Mouse (Mus musculus) gastrocnemius, adult 8-10 months (tissue): ENCODE measurements at regions not wholly inside any gene's neighbourhood (a gene's known extent, or its start where the extent isn't known, plus 50 kb on each side); places are given as distances from the start of the nearest gene placed in this dataset.
A peak's percentile ranks its signal among the peaks of the same experiment; 100 is the strongest.

Source experiments
- DNase-seq, 2 experiments: peaks; one replicate each; pipeline ENCODE4 v3.0.0; 2022; ENCODE audit warnings: low spot score in 2 of 2

DNA sequence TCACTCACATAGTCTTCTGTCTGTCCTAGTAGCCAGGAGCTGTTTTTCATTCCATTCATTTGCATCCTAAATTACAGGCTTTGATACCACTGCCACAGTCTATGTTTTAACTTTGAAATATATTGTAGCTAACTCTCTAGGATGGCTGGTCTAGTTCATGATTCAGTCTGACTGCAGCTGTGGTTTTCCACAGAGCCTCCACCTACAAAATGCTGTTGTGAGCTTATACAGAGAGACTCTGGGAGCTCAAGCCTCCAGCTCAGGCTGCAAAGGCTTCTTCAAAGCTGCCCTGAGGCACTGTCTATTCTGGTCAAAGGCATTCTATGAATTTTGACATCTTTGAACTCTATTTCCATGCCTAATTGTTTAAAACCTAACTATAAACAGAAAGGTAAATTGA, 2326.5 kb upstream of the Gm7489 start:
- DNase-seq = no peak

DNA sequence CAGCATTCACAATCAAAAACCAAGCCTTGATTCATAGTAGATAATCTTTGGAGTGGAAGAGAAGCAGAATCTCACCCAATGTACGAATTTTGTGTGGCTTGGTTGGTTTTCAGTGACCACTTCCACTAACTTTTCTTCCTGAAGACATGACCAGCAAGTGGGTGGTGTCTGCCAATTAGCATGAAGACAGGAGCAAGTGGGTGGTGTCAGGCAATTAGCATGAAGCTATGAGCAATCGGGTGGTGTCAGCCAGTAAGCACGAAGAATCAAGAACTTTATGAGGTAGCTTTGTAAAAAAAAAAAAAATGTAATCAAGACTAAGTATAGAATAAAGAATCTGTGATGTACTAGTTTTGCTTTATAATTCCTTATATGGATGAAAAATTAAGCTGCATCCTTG, 2319.2 kb upstream of the Gm7489 start:
- DNase-seq = no peak

DNA sequence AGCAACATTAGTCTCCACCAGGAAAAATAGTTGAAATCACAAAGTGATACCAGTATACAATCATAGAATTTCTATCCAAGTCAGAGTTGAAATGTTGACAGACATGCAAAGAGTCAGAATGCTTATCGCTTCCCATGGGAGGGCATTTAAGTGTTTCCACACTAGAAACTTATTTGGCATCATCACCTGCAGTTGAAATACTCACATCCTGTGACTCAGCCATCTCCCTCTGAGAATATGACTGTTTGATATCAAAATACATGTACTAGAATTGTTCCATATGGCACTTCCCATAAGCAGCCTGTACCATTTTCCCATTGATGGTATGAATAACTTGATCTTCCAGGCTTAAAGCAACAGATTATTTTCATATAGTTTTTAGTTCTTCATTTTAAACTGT, 2314.1 kb upstream of the Gm7489 start:
- DNase-seq = no peak

DNA sequence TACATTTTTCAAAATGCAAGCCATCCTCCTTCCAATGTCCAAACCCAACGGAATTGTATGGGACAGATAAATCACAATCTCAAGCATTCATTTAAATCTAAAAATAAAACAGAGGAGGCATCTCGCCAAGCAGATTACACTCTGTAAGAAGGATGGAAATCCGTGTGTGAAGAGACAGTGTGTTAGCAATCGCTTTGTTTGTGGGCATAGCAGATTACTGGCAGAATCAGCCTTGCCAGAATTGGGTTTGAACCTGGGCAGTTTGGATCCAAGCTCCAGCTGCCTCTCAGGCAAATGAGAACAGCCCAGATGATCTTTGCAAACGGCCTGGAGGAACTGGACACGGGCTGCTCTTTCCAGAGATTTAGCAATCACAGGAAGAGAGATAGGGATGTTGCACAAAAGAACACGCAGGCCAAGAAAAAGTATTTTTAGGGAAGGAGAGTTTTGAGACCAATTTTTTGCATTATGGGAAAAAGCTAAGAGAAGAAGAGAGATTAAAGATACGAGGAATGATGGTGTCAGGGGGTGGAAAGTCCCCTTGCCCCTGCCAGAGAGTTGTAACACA, 2310.1 kb upstream of the Gm7489 start:
- no peak for DNase-seq

DNA sequence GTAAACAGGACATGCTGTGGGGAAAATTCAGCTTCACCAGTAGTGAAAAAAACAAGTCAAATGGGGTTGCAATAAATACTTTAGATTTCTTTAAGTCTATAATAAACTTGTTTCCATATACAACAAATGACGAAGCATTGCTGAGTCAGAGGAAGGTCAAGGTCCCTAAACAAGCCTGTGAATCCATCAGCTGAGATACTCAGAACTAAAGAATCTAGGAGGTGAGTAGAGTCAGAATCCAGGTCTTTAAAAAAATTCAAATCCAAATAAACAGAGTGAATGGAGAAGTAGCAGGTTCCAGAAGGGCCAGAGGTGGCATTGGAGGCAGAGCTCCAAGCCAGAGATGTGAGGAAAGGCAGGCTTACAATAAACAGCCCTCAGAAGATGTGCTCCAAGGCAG, 2301.1 kb upstream of the Gm7489 start:
- DNase-seq = no peak

DNA sequence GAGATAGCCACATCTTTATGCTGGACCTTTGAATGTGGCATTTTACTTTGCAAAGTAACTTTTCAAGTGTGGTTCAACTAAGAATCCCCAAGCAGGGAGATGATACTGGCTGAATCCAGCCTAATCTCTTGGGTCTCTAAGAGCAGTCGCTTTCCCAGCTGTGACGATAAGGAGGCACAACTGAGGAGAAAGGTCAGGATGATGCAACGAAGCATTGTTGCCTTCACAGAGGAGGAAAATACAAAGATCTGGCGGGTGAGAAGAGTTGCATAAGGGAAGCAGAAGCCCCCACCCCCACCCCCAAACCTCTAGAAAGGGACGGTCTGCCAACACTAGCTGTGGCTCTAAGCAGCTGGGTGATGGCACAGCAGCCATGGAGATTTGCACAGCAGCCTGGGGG, 2298.6 kb upstream of the Gm7489 start:
- no peak for DNase-seq

DNA sequence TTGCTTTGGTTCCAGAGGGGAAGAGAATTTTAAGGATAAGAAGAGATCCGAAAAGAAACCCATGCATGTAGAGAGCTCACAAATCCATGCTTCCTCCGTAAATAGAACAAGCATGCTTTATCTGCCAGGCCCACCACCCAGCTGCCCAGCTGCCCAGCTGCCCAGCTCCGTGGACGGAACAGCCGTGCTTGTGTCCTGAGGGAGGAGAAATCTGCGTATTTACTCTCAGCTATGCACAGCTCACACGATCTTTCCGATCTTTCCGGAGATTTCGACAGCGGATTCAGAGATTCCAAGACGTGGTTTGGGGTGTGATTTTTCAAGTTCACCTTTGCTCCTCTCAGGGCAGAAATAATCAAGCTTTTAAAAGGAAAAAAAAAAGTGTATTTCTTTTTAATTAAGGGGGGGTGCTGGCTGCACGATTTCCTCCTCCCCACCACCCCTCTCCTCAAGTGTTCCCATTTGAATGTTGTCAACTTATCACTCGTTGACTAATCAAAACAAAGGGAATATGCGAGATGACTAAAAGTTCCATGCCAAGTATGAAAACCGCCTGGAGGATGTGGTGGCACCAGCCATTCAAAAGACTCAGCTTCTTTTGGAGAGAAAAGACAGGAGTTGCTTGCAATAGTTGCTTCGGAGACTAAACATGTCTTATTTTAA, 2293.2 kb upstream of the Gm7489 start:
- DNase-seq = no peak

DNA sequence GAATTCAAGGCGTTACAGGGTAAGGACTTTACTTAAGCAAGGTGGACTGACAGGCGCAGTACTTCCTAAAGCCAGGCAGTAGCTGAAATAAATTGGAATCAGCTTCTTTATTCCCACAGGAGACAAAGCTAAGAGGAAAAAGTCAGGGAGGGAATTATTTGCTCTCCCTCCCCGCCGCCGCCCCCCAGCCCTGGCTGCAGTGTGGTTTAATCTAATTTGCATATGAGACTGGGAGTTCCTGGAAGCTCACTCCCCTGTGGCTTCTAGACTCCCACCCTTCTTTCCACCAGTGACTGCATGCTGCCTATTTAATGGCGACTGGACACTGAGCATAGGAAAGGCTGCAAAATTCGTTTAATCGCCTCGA, 2292.7 kb upstream of the Gm7489 start:
- peak; percentile 40 to 56 for DNase-seq

DNA sequence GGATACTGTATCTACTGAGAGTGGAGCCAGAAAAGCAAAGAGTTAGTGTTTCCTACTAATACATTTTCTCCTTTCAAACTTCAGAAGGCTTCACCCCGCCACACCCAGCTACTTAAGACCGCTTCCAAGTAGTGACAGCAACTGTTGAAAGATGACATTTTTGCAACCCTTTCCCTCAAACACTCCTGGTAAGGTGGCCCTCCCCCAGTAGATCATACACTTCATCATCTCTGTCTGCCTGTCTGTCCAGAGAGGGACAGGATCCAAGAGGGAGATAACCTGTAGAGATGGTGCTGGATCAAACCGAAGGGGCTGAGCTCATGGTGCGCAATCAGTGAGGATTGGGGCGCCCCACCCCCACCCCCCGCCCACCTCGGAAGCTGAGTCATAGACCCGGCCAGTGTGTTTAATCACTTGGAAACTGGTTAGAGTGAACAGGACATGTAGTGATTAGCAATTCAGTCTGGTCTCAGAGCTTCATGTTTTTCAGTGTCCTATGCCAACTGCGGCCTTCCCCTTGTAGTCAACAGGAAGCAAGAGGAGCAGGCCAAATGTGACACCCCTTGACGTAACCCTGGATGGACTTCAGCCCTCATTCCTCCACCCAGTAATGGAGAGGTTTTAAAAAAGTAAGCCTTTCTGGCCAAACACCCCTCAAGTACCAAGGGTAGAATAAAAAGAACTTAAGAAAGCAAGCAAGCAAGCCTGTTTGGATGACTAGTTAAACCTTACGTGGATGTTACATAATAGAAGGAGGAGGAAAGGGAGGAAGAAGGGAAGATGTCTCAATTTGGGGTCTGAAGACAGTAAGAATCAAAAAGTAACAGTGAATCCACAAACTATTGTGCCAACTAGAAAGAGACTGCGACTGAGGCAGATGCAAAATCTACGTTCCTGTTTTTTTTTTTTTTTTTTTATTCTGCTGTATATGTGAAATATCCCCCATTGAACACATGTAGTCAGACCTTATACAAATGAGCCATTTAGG, 2291.9 kb upstream of the Gm7489 start:
- peak; percentile 54 to 67 for DNase-seq

DNA sequence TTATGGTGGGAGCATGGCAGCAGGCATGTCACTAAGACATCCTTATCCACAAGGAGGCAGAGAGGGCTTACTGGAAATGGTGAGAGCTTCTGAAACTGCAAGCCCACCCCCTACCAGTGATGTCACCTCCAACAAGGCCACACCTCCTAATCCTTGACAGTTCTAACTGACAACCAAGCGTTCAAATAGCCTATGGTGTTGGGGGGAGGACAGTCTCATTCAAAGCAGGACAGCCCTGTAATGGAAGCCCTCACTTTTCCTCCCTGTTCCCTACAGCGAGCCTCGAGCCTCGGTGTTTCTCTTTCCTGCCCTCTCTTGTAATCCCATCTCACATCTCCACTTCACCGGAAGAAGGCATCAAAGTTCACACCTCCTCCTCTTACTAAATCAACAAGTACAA, 2290.6 kb upstream of the Gm7489 start:
- DNase-seq = no peak

DNA sequence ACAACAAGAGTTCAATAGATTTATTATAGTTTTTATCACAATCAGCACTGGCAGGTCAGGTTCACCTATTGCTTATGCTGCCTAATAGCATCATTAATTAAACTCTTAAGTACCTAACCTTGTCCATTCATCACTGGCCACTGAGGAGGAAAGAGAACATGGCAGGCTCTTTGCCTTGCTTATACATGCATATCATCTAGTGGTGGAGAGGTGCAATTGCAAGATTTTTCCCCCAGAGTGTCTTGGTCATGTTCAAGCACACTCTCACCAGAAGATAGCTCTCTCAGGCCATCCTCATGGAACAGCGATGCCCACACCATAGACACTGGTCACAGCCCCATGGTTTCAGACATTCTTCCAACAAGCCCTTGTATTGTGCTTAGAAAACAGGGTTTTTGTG, 2289.1 kb upstream of the Gm7489 start:
- no peak for DNase-seq

DNA sequence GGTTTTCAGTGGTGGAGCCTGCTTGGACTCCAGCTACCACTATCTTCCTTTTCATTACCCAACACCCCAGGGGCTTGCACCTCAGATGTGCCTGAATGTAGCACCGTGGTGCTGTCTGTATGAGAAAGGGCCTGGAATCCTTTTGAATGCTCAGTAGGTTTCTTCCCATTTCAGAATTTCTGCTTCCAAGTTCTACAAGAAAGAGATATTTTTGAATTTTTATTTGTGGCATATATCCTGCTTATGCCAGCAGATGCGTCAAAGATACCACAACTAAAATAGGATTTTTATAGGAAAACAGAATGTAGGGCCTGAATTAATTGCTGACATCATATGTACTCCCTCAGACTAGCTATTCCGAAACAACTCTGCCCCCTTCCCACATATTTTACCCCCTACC, 2286.9 kb upstream of the Gm7489 start:
- DNase-seq = no peak

DNA sequence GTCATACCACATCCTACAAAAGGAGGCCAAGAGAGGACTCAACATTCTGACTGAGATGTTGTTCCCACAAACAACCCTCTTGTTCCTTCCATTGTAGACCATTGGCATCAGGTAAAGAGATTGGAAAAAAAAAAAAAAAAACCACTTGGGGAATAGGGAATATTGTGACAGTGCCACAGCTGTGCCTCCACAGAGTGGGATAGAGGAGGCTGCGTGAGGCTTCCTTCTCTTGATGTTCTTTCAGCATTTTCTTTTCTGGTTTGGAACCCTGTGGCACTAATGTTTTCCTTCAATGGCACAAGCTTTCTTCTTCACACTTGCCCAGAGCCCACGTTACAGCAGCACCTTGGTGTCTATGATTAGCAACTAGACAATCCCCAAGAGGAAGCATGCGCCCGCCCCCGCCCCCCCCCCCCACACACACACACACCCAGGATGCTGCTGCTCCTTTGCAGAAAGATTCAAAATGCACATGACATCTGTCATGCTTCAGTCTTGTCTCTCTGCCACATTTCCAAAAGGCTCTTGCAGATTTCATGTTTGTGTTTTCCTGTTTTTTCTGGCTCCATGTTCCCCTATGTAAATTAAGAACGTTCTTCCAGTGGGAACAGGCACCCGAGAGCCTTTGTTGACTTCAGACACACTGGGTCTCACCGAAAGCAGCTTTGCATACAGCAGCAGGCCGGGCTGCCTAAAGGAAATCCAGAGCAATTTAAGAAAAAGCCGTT, 2283.4 kb upstream of the Gm7489 start:
- no peak for DNase-seq

DNA sequence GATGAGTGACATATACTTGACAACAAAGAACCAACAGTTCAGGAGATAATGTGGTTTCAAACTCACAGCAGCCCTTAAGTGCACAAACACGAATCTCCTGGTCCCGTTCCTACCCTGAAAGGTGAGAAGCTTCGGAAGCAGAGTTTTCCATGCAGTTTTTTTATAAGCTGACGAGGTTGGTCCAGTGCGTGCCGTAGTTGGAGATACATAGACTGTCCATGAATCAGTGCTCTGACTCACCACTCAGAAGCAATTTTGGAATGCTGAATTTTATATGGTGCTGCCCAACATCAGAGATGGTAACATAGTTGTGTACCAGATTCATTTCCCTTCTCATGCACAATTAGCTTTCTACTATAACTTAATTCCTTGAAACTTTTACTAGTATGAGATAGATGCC, 2263.3 kb upstream of the Gm7489 start:
- no peak for DNase-seq

DNA sequence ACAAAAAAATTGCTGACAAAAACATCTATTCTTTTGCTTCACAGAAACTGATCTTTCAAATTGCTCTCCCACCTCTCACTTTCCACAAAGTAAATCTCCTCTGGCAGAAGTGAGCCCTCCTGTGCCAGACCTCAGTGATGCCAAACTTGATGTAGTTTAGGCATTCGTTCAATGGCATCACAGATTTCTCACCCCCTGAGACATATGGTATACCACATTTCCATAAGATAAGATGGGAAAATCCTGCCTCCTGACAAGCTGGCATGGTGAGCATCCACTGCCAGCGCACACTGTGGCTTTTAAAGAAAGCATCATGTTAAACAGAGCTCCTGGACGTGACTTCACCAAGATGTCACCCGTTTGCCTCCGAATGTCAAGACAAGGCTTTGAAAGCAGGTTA, 2257.2 kb upstream of the Gm7489 start:
- no peak for DNase-seq

DNA sequence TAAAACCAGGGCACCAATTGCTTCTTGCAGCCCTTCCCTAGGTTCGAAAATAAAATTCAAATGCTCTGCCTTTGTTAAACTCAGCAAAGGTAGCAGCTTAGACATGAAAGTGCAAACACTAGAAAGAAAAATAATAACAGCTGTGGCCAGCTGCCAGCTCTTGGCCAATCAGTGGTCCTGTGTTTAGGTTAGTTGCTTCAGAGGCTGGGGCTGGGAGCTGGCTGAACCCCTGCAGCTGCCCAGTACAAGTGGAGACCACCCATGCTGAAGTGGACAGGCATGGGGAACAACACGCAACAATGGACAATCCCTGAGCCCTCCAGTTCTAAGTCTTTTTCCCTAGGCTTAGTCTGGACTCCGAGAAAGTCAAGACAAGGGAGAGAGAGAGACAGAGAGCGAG, 2256.2 kb upstream of the Gm7489 start:
- DNase-seq = no peak

DNA sequence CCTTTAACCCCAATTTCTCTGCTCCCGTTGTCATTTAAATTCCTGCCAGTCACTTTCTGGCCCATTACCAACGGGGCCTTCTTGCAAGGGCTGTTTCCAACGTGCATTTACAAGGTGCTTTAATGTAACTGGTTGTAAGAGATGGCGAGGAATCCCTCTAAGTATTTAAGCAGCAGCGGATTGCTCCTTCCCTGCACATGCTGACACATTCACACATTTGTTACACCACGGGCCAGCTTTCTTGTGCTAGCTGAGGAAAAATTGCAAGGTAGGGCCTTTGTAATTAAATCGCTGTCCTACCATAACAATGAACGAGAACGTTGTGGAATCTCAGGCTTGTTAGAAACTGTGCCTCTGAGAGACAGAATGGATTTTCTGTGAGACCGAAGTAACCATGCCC, 2252.8 kb upstream of the Gm7489 start:
- no peak for DNase-seq

DNA sequence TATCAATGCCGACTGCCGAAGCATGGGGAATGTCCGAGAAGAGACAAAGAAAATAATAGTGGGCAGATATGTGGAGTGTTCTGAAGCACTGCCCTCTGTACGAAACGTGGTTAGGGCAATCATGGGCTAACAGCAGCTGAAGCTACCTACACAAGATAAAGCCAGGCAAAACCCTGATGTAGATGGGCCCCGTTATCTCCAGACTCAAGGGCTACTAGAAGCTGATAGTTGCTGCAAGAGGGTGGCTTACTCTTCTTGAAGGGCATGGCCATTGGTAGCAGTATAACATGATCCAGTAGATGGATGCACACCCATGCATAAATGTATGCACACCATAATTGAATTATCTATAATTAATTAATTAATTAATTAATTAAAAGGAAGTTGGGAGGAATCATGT, 2251.6 kb upstream of the Gm7489 start:
- no peak for DNase-seq

DNA sequence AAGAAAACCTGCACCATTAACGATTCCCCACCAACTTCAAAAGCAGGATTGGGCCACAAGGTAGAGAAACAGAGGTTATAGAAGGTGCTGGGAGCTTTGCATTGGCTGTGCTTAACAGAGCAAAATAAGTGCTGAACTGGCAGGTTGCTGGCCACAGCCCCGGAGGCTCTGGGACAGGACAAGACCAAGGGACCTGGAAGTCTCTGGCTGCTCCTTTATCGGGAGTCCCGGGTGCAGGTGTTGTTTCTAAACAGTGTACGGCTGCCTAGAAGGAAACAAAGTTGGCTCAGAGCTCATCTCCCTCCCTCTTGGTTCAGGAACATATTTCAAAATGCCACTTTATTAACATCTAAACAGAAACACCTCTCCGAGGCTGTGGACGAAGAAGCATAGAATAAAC, 2250.0 kb upstream of the Gm7489 start:
- DNase-seq = no peak

DNA sequence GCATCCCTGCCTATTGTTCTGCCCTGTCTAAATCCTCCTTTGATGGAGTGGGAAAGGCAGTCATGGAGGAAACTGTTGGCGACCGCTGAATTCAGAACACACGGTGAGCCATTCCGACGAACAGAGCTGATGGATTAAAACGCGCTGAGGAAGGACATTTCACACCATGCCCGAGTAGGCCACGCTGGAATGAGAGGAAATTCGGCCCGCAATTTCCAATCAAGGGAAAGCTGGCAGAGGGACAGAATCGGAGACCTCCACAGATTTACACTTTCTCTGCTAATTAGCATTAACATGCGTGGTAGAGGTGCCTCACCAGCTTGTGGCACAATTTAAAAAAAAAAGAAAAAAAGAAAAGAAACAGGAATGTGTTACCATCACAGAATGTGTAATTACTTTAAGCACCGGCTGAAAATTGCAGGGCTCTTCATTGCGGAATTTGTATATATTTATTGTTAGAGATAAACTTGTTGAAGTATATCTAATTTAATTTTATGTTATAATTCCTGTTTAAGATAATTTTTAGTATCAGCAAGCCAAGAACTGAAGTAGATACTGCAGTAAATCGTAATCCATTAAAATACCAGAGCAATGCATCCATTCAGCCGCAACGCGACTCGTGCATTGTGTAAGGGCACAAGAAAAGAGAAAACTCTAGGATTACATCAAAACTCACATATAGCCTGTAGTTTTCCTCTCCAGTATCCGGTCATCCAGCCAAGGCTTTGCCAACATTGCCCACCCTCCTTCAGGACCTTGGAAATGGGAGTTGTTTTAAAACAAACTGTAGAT, 2249.4 kb upstream of the Gm7489 start:
- no peak for DNase-seq

DNA sequence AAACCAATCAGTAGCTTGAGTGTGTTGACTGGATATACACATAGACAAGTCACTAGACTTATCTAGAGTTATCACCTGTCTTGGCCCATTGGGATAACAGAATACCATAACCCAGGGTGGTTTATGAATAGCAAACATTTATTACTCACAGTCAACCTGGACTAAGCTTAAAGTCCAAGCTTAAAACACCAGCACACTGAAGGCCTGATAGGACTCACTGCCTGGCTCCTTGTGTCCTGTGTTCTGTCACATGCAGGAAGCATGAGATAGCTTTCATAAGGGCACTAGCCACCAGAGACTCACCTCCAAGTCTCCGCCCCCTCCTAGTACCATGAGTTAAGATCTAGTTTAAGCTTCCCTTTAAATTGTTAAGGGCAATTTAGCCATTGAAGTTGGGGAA, 2247.1 kb upstream of the Gm7489 start:
- DNase-seq = no peak
